Mouse (Mus musculus) embryonic fibroblast, embryonic 13.5 days (primary cell): ENCODE data around the gene Adamts17. TPM values are rescaled to one million over a fixed set of nuclear protein-coding genes. Genes with fewer than 3 reads are reported as not detected.

Source experiments
- H3K27ac ChIP-seq: 2 replicates; pipeline ENCODE4 v1.5.1; 2012; ENCODE audit warnings: low read length, control low read depth, inconsistent platforms; ENCODE audit not compliant: insufficient read depth
- H3K4me1 ChIP-seq: 2 replicates; pipeline ENCODE4 v1.6.1; 2011; ENCODE audit warnings: low read length; ENCODE audit not compliant: control insufficient read depth, insufficient read depth
- H3K4me3 ChIP-seq: 2 replicates; pipeline ENCODE4 v1.5.1; 2011; ENCODE audit warnings: mild to moderate bottlenecking, control low read depth, low read length; ENCODE audit not compliant: insufficient read depth
- CTCF ChIP-seq: IDR thresholded peaks from 2 replicates; pipeline ENCODE4 v1.5.1; 2011; ENCODE audit warnings: mild to moderate bottlenecking, control low read depth, low read length, moderate library complexity, borderline replicate concordance; ENCODE audit not compliant: insufficient read depth
- POLR2A ChIP-seq: IDR thresholded peaks from 2 replicates; pipeline ENCODE4 v1.6.1; 2011; ENCODE audit warnings: low read depth, mild to moderate bottlenecking, control low read depth, low read length, moderate library complexity
- polyA plus RNA-seq: library from polyadenylated mRNA; stranded (reverse); fragments of >200 nt; gene quantifications from 2 replicates; pipeline ENCODE4 v1.2.4, GENCODE M21; 2011; ENCODE audit warnings: low read depth; ENCODE audit not compliant: missing spikeins, insufficient read length

Adamts17 gene
- polyA plus RNA-seq, 1 experiment, result 1.3 TPM

DNA sequence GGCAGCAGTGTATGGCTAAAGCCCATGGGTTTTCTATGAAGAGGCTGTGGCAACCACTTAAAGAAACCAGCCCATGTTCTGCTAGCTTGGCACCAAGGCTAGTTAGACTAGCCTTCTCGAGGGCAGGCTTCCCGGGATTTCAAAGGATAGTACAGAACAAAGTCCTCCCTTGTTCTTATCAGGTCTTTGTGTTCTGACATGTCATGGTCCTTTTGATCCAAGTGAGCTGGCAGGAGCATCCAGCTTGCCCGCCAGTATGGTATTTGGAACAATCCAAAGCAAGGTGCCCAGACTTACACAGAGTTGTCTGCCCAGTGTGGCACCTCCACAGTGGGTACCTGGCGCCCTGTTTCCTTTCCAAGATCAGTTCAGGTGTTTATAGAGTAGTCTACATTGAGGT, 101.2 kb downstream of the Adamts17 start:
- H3K4me3 ChIP-seq, result no peak overlapping the region
- TF ChIP-seq CTCF, result no peak
- TF ChIP-seq POLR2A, result no peak
- no peaks in the 10 kb centered on the region for H3K4me1 ChIP-seq
- no peak overlapping the region for H3K27ac ChIP-seq

DNA sequence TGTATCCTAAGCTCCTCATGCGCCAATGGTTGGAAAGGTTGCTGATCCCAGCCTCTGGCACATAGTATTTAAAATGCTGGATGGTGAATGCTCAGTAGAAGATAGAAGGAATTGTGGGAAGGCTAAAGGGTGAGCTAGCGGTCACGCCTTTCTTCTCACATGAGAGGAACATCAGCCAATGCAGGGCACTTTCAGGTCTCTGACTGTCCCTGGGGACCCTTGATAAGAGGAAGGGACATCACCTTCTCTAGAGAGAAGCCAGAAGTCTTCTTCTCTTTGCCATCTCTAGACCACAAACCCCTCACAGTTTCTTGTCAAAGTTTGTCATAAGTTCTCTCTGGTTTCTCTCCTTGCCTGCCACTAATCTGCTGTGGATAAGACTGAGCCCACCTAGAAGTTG, 109.5 kb downstream of the Adamts17 start:
- Histone ChIP-seq H3K4me1 (no peaks in the 10 kb centered on the region), H3K27ac (no peak overlapping the region), H3K4me3 (no peak overlapping the region)
- TF ChIP-seq POLR2A (no peak), CTCF (no peak)

DNA sequence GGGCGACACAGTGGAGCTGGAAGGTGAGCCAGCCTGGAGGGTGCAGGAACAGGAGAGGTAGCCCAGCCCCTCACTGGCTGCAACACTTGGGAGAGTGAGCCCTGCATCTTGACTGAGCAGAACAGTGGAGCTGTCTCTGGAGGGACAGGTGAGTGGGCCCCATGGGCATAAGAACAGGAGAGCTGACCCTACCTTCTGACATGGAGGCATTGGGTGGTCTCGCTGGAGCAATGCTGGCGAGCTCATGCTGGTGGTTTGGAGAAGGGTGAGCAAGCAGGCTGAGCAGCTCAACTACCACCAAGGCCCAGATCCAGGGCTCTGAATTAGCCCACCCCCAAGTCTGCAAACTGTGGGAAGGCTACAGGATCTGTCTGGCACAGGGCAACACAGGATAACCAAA, 113.4 kb downstream of the Adamts17 start:
- H3K27ac ChIP-seq, result no peak overlapping the region
- H3K4me1 ChIP-seq, result peaks cover 6% of the 10 kb centered on the region; the same call in 1 of the 2 replicates
- no peak overlapping the region for H3K4me3 ChIP-seq
- no peak for TF ChIP-seq CTCF
- TF ChIP-seq POLR2A, result no peak

DNA sequence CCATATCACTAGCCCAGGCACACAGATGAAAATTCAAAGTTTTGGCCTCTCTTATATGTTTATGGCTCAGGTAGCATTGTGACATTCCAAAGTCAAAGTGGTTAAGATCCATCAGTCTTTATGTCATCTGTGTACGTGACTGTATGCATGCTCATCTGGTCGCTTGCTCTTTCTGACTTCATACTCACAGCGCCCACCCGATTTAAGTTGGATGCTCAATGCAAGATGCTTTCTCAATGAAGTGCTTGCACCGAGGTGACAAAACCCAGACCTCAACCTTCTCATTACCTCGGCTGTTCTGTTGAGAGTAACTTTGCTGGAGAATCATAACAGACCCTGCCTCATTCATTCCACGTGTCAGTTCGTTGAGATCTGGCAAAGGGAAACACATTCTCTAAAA, 114.5 kb downstream of the Adamts17 start:
- peaks cover 6% of the 10 kb centered on the region; the same call in 1 of the 2 replicates for H3K4me1 ChIP-seq
- TF ChIP-seq CTCF, result no peak
- TF ChIP-seq POLR2A, result no peak
- no peak overlapping the region for H3K4me3 ChIP-seq
- H3K27ac ChIP-seq, result no peak overlapping the region

DNA sequence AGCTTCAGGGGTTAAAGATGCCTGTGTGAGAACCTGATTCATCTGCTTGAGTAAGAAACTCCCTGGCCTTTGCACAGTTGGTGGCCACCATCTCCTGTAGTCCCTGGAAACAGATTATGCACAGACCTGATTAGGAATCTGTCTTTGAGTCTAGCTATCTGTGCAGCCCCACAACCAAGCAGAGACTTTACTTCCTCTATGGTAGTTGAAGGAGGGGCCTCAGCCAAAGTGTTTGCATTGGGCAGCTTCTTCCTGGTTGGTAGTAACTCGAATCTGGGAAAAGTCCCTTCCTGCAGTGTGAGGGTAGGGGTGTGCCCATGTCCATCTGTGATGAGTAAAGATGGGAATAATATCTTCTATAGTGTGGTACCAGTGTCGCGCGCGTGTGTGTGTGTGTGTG, 115.2 kb downstream of the Adamts17 start:
- no peak overlapping the region for H3K27ac ChIP-seq
- TF ChIP-seq POLR2A (no peak), CTCF (no peak)
- H3K4me3 ChIP-seq, result no peak overlapping the region
- peaks cover 6% of the 10 kb centered on the region; the same call in 1 of the 2 replicates for H3K4me1 ChIP-seq

DNA sequence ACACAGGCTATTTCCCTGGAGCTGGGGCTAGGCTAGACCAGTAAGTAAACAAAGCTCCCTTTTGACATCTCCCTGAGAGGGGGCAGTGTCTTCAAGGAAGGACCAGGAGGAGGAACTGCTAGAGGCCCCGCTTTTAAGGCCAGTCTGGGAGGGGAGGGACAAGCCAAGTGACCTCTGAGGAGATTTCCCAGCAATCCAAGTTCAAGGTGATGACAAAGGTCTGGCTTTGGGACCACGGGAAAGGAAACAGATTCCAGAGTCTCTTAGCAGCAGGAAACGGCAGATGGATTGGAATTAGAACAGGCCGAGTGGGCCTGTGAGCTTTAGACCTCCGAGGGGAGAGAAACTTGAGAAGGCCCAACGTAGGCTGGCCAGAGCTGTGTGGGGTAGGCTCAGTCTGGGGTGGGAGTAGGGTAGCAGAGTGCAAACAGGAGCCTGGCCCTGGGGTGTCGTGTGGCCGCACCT, 116.0 kb downstream of the Adamts17 start:
- Histone ChIP-seq H3K4me1 (peaks cover 6% of the 10 kb centered on the region; the same call in 1 of the 2 replicates), H3K4me3 (no peak overlapping the region), H3K27ac (no peak overlapping the region; the same call in 1 of the 2 replicates)
- no peak for TF ChIP-seq POLR2A
- no peak for TF ChIP-seq CTCF

DNA sequence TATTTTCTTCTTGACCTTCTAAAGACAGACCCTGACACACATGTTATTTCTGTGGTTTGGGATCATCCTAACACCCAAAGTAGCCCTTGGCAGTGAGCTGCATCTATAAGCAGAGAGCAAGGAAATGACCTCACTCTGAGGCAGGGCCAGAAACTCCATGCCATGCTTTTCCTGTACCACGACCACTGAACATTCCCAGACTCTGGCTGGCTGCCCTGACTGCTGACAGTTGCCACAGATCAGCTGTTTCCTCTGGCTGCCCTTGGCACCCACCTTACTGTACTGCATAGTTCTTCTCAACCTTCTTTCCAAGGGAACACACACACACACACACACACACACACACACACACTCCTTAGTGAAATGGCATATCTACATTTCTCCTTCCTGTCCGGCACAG, 116.4 kb downstream of the Adamts17 start:
- TF ChIP-seq CTCF, result no peak
- TF ChIP-seq POLR2A, result no peak
- Histone ChIP-seq H3K4me3 (no peak overlapping the region), H3K4me1 (peaks cover 6% of the 10 kb centered on the region; the same call in 1 of the 2 replicates)

DNA sequence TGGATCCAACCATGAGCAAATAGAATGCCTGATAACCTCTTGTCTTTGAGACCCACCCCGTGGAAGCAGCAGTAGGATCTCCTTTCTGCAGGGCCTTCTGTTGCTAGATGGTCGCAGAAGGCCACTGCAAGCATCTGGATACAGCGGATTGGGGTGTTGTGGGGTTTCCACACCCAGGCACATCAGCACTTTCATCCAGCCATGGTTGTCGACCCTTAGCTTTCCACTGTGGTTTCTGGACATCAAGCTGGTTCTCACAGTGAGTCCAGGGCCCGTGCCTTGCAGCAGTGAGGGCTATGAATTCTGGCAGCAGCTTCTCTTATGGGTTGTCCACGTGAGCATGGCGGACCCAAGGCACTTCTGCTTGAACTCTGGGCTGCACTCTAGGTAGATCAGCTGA, 118.2 kb downstream of the Adamts17 start:
- no peak overlapping the region for H3K4me3 ChIP-seq
- H3K27ac ChIP-seq, result no peak overlapping the region
- TF ChIP-seq POLR2A (no peak), CTCF (no peak)
- H3K4me1 ChIP-seq, result peaks cover 6% of the 10 kb centered on the region; the same call in 1 of the 2 replicates

More for the DNA sequence above, 116.4 kb downstream of the Adamts17 start:
- H3K27ac ChIP-seq, result no peak overlapping the region

DNA sequence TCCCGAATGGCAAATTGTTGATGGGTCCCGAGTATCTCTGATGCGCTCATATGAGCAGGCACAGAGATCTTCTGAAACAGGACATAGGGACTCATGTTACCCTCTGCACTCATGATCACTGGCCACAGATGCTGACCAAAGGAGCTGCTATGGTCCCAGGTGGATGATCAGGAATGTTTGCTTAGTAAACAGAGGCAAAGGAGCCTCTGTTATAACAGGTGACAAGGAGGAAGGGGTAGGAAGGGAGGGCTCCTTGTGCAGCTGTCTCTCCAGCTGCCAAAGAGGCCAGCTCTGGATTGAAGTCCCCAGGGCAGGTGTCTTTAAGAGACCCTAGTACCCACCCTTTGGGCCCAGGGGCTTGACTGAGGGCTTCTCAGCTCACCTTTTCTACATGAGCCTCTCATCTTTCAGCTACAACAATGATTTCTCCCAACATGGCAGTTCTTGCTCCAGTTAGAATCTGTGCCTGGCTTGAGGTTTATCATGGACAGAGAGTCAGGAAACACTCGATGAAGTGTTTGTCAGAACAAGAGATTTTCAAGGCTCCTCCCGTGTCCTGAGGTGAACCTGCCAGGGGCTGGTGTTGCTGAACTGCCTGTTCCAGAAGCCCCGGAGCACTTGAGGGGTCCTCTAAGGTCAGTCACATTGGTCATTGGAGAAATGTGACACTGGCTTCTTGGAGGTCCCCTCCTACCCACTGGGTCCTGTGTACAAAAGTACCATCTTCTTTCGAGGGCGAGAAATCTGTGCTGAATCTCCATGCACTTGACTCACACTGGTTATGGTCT, 120.9 kb downstream of the Adamts17 start:
- TF ChIP-seq POLR2A (no peak), CTCF (no peak)
- Histone ChIP-seq H3K4me1 (peaks cover 7% of the 10 kb centered on the region), H3K4me3 (no peak overlapping the region), H3K27ac (no peak overlapping the region)

DNA sequence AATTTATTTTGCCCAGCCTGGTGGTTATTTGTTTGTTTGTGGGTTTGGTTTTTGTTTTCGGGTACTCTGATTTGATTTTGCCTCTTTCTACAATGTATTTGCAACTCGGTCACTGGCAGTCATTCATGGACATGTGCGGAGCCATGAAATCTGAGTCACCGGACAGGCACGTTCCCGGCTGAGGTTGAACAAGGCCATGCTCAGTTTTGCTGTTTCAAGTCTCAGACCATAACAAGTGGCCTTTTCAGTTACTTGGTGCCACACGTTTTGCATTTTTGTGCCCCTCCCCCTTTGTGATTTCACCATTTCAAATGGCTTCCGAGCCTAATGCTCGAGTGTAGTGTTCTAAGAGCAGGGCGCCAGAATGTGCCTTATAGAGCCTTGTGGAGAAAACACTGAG, 123.2 kb downstream of the Adamts17 start:
- TF ChIP-seq POLR2A, result no peak
- TF ChIP-seq CTCF, result no peak

DNA sequence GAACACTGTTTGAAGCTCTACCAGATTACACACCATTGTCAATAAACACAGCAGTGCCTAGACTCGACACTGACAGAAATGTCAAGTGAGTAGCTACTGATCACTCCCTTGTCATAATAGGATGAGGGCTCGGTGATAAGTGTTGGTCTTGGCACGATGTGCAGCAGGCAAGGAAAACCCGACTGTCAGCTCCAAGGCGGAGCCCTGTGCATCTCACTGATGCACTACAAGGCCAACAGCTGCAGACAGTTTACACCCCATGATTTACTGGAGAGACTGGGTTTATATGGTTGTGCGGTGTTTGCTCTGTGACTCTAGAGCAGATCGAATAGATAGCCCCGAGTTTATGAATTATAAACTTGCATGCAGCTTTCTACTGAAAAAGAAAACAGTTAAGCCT, 124.0 kb downstream of the Adamts17 start:
- TF ChIP-seq POLR2A (no peak), CTCF (no peak)
- Histone ChIP-seq H3K27ac (no peak overlapping the region), H3K4me3 (no peak overlapping the region), H3K4me1 (peaks cover 5% of the 10 kb centered on the region; the same call in 1 of the 2 replicates)

More for the DNA sequence above, 123.2 kb downstream of the Adamts17 start:
- Histone ChIP-seq H3K4me3 (no peak overlapping the region), H3K27ac (no peak overlapping the region), H3K4me1 (peaks cover 5% of the 10 kb centered on the region; the same call in 1 of the 2 replicates)
